Mouse (Mus musculus) CD4-positive naive resting alpha-beta T cell, adult 76 days (primary cell): ENCODE data around the gene Nfya. TPM values are rescaled to one million over a fixed set of nuclear protein-coding genes. Genes with fewer than 3 reads are reported as not detected.

Experiments
- total RNA-seq: library from RNA; stranded (reverse); gene quantifications from one replicate; pipeline ENCODE4 v1.2.4, GENCODE M21; 2023

Nfya gene
- 70.0 TPM for total RNA-seq

GRCm38 (mm10) chr17:48409380-48410298 lies at the start of gene Nfya, which contains the start of gene Oard1:
Gene Nfya (minus strand): TSS chr17:48409906.
Gene Oard1 (plus strand): TSS chr17:48410014.

DNA sequence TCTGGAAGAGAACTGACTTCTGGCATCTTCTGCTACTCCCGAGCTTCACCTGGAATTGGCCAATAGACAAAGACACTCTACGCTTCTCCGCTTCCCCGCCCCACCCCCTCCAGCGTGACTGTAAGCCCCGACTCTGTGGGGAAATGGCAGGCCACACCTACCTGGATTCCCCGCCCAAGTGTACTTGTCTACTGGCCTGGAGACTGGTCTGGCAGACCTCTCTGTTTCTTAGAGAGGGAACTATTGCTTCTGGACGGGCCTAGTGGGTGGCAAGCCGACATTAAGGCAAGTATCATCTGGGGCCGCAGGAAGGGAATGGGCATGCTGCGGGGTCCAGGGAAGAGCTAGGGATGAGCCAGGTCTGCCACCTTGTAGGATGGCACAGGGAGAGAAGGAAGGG lies 45.0 kb upstream of the Nfya start, which contains the start of gene Unc5cl:
TSS of gene Unc5cl (plus strand) at position 214 of the 400 bp plus-strand sequence.

DNA sequence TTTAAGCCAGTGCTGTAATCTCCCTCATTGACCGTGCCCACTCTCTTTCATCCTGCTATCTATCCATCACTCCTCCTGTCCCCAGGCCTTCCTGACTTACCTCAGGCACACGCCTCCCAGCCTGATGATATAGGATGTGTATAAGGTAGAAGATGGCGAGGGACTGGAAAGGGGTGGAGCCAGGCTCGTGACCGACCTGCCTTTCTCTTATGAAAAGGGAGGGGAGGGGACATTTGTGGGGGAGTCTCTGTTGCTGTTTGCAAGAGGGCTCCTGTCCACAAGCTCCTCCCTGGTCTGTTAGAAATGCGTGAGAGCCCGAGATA lies 41.6 kb upstream of the Nfya start, which contains the start of gene Tspo2:
TSS of gene Tspo2 (minus strand) at position 170 of the 323 bp plus-strand sequence.

GRCm38 (mm10) chr17:48432158-48432980 lies 22.7 kb upstream of the Nfya start, which contains the start of gene Apobec2:
Gene Apobec2 (minus strand): TSS chr17:48432930.

DNA sequence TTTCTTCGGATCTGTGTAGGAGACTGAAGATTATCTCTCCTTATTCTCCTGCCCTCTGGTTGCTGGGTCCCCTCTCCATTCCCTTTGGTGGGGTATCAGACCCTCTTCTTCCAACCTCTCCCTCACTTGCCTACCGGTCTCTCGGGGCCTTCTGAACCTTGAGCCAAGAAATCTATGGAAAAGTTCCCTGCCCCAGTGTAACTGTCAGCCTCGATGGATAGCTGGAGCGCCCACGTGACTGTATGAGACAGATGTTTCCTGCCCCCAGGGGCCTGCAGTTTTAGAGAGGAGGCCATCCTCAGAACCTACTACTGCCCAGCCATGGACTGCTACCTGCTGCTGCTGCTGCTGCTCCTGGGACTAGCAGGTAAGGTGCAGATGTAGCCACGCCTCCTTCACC lies 50.1 kb downstream of the Nfya start, which contains the start of gene Treml1:
TSS of gene Treml1 (plus strand) at position 301 of the 400 bp plus-strand sequence.

GRCm38 (mm10) chr17:48346231-48346630 lies 63.5 kb downstream of the Nfya start, which contains the start of gene Trem2:
Gene Trem2 (plus strand): TSS chr17:48346401.

Other genes starting within 250 kb of the Nfya start
- gene A530064D06Rik, start 242.6 kb downstream of the Nfya start, total RNA-seq = 0.73 TPM
- gene Trem1, start 177.1 kb downstream of the Nfya start, total RNA-seq = 1.5 TPM
- gene Trem3, start 162.1 kb downstream of the Nfya start, total RNA-seq = not detected
- 4.2 TPM for gene Treml4, start 145.6 kb downstream of the Nfya start, total RNA-seq
- gene Treml2, start 110.4 kb downstream of the Nfya start, total RNA-seq = 87.7 TPM
- 4.7 TPM for gene B430306N03Rik, start 93.8 kb downstream of the Nfya start, total RNA-seq
- 0.56 TPM for gene Trem2, start 63.5 kb downstream of the Nfya start, total RNA-seq
- 1.2 TPM for gene Treml1, start 50.0 kb downstream of the Nfya start, total RNA-seq
- gene Oard1, start 108 bp upstream of the Nfya start, total RNA-seq = 23.9 TPM
- 0.53 TPM for gene Apobec2, start 23.0 kb upstream of the Nfya start, total RNA-seq
- 1.4 TPM for gene Tspo2, start 41.6 kb upstream of the Nfya start, total RNA-seq
- gene Unc5cl, start 45.0 kb upstream of the Nfya start, total RNA-seq = 12.7 TPM